Mouse (Mus musculus) MEL (cell line): ENCODE data around the gene 6030408B16Rik.

Experiments
- NRF1 ChIP-seq: IDR thresholded peaks from 2 replicates; pipeline ENCODE4 v1.6.1; 2014; ENCODE audit warnings: low read depth, mild to moderate bottlenecking, inconsistent platforms, low read length, improper control_type of control experiment, moderate library complexity; ENCODE audit not compliant: poor library complexity, insufficient read depth, severe bottlenecking
- POLR2A ChIP-seq, 2 experiments: IDR thresholded peaks; 2 replicates each; pipeline ENCODE4 v1.6.1; 2011 to 2012; ENCODE audit warnings: low read length in 2 of 2, mild to moderate bottlenecking in 2 of 2, control low read depth in 1 of 2, improper control_type of control experiment in 1 of 2, low read depth in 1 of 2, moderate library complexity in 1 of 2; ENCODE audit not compliant: control insufficient read depth in 1 of 2, insufficient read depth in 1 of 2, poor library complexity in 1 of 2

DNA sequence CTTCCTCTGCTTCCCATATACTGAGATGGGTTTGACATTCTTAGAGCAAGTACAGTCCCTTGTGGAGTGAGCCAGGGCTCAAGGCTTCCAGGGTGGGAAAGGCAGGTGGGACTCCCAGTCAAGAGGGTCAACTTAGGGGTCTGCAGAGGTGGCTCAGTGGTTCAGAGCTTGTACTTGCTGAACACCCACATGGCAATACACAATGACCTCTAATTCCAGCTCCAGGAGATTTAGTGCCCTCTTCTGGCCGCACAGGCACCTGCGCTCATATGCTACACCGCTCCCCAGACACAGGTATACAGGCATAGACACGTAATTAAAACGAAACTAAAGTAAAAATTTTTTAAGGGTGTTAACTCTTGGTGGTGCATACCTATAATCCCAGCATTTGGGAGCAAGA, 30.5 kb downstream of the 6030408B16Rik start:
- no peak for TF ChIP-seq POLR2A (IDR thresholded peaks at IDR 0.05; ENCODE audit: control insufficient read depth in 1 of 2, insufficient read depth in 1 of 2, low read depth in 1 of 2, low read length in 2 of 2, poor library complexity in 1 of 2)
- TF ChIP-seq NRF1 = no peak
